Mouse (Mus musculus): ENCODE results near the gene Dpp7. TPM values are rescaled to one million over a fixed set of nuclear protein-coding genes. Genes with fewer than 3 reads are reported as not detected.

The Dpp7 gene
- polyA plus RNA-seq, 1 experiment: 36.0 TPM

GRCm38 (mm10) chr2:25365091-25365761 lies 9.1 kb upstream of the Dpp7 start, which contains the start of gene Uap1l1:
TSS of gene Uap1l1 (minus strand) at chr2:25365682.
- DNase-seq (ENCODE audit: low spot score): peak; percentile 60

GRCm38 (mm10) chr2:25364761-25365090 lies 8.6 kb upstream of the Dpp7 start:
- DNase-seq (ENCODE audit: low spot score): no peak

GRCm38 (mm10) chr2:25364313-25364712 lies 8.2 kb upstream of the Dpp7 start:
- no peak for DNase-seq (ENCODE audit: low spot score)

GRCm38 (mm10) chr2:25363478-25364178 lies 7.5 kb upstream of the Dpp7 start:
- DNase-seq (ENCODE audit: low spot score): no peak

GRCm38 (mm10) chr2:25359848-25360247 lies 3.7 kb upstream of the Dpp7 start:
- DNase-seq (ENCODE audit: low spot score): no peak

- no peak for DNase-seq (ENCODE audit: low spot score)
These were observed 616 bp downstream of the Dpp7 start for GRCm38 (mm10) chr2:25355419-25356066.

- no peak for DNase-seq (ENCODE audit: low spot score)
These were observed 1.9 kb downstream of the Dpp7 start for GRCm38 (mm10) chr2:25354211-25354610.

- no peak for DNase-seq (ENCODE audit: low spot score)
These were observed 5.5 kb downstream of the Dpp7 start for GRCm38 (mm10) chr2:25350701-25351100.

GRCm38 (mm10) chr2:25349499-25349898 lies 6.7 kb downstream of the Dpp7 start:
- no peak for DNase-seq (ENCODE audit: low spot score)

GRCm38 (mm10) chr2:25348162-25348561 lies 8.0 kb downstream of the Dpp7 start:
- no peak for DNase-seq (ENCODE audit: low spot score)

- DNase-seq (ENCODE audit: low spot score): no peak
These were observed 17.9 kb downstream of the Dpp7 start for GRCm38 (mm10) chr2:25338303-25338702.

- DNase-seq (ENCODE audit: low spot score): no peak
These were observed 22.6 kb downstream of the Dpp7 start for GRCm38 (mm10) chr2:25333569-25333968.

GRCm38 (mm10) chr2:25332286-25333160 lies 23.6 kb downstream of the Dpp7 start, which contains the start of gene Man1b1:
TSS of gene Man1b1 (plus strand) at chr2:25332338.
- DNase-seq (ENCODE audit: low spot score): peak; percentile 98

GRCm38 (mm10) chr2:25331470-25331869 lies 24.7 kb downstream of the Dpp7 start:
- DNase-seq (ENCODE audit: low spot score): no peak

GRCm38 (mm10) chr2:25328440-25328839 lies 27.7 kb downstream of the Dpp7 start:
- DNase-seq (ENCODE audit: low spot score): no peak

GRCm38 (mm10) chr2:25326036-25326435 lies 30.1 kb downstream of the Dpp7 start:
- no peak for DNase-seq (ENCODE audit: low spot score)

GRCm38 (mm10) chr2:25320084-25320483 lies 36.1 kb downstream of the Dpp7 start:
- DNase-seq (ENCODE audit: low spot score): no peak

- DNase-seq (ENCODE audit: low spot score): peak; percentile 40
These were observed 37.0 kb downstream of the Dpp7 start, which contains the start of gene Grin1 for GRCm38 (mm10) chr2:25318971-25319773. TSS of gene Grin1 (minus strand) at chr2:25319187.

- DNase-seq (ENCODE audit: low spot score): no peak
These were observed 37.8 kb downstream of the Dpp7 start for GRCm38 (mm10) chr2:25318119-25318966.

- DNase-seq (ENCODE audit: low spot score): no peak
These were observed 44.7 kb downstream of the Dpp7 start for GRCm38 (mm10) chr2:25311491-25311891.
